Mouse (Mus musculus): ENCODE results near the gene Grid1.

GRCm38 (mm10) chr14:35127616-35128015 lies 307.7 kb downstream of the Grid1 start:
- TF ChIP-seq POLR2A (IDR thresholded peaks at IDR 0.05; ENCODE audit: insufficient read length, low read depth) (no peak), E2F4 (IDR thresholded peaks at IDR 0.05; ENCODE audit: insufficient read depth) (no peak), MYOG (IDR thresholded peaks at IDR 0.05; ENCODE audit: control insufficient read depth in 1 of 3, insufficient read depth in 1 of 3, insufficient read length in 2 of 3, low read depth in 2 of 3) (no peak)

All from myocyte (in vitro differentiated cells).